Mouse (Mus musculus): ENCODE results near the gene Foxk1. TPM values are rescaled to one million over a fixed set of nuclear protein-coding genes. Genes with fewer than 3 reads are reported as not detected.

Foxk1 gene
- total RNA-seq, 4 experiments from 2014 or later = 11.8 to 16.0 (median 14.2) TPM

GRCm38 (mm10) chr5:142443514-142443913 is 42.2 kb downstream of the Foxk1 start:
- DNase-seq (ENCODE audit: low spot score) = no peak

- DNase-seq (ENCODE audit: low spot score) = no peak
Observed at GRCm38 (mm10) chr5:142443994-142444393, 42.7 kb downstream of the Foxk1 start.

GRCm38 (mm10) chr5:142444791-142445531 is 43.7 kb downstream of the Foxk1 start:
- DNase-seq (ENCODE audit: low spot score) = no peak

- no peak for DNase-seq (ENCODE audit: low spot score)
Observed at GRCm38 (mm10) chr5:142445709-142446108, 44.4 kb downstream of the Foxk1 start.

- DNase-seq (ENCODE audit: low spot score) = peak; percentile 89
Observed at GRCm38 (mm10) chr5:142448076-142448475, 46.8 kb downstream of the Foxk1 start.

- DNase-seq (ENCODE audit: low spot score) = no peak
Observed at GRCm38 (mm10) chr5:142448623-142449022, 47.3 kb downstream of the Foxk1 start.

GRCm38 (mm10) chr5:142450846-142451245 is 49.5 kb downstream of the Foxk1 start:
- DNase-seq (ENCODE audit: low spot score) = no peak

GRCm38 (mm10) chr5:142451759-142452158 is 50.5 kb downstream of the Foxk1 start:
- no peak for DNase-seq (ENCODE audit: low spot score)

- no peak for DNase-seq (ENCODE audit: low spot score)
Observed at GRCm38 (mm10) chr5:142453742-142454141, 52.4 kb downstream of the Foxk1 start.

- DNase-seq (ENCODE audit: low spot score) = no peak
Observed at GRCm38 (mm10) chr5:142456318-142456717, 55.0 kb downstream of the Foxk1 start.

GRCm38 (mm10) chr5:142457345-142457744 is 56.0 kb downstream of the Foxk1 start:
- no peak for DNase-seq (ENCODE audit: low spot score)

- no peak for DNase-seq (ENCODE audit: low spot score)
Observed at GRCm38 (mm10) chr5:142458791-142459557, 57.7 kb downstream of the Foxk1 start.

- DNase-seq (ENCODE audit: low spot score) = no peak
Observed at GRCm38 (mm10) chr5:142459834-142460233, 58.5 kb downstream of the Foxk1 start.

GRCm38 (mm10) chr5:142461942-142462640 is 60.8 kb downstream of the Foxk1 start:
- DNase-seq (ENCODE audit: low spot score) = no peak

- DNase-seq (ENCODE audit: low spot score) = no peak
Observed at GRCm38 (mm10) chr5:142462641-142462948, 61.3 kb downstream of the Foxk1 start.

- no peak for DNase-seq (ENCODE audit: low spot score)
Observed at GRCm38 (mm10) chr5:142463011-142463410, 61.7 kb downstream of the Foxk1 start.

- DNase-seq (ENCODE audit: low spot score) = peak; percentile 93
Observed at GRCm38 (mm10) chr5:142463461-142464454, 62.5 kb downstream of the Foxk1 start, which contains the start of gene Ap5z1. Gene Ap5z1, plus strand, starts transcription at chr5:142463944.

GRCm38 (mm10) chr5:142468375-142468774 is 67.1 kb downstream of the Foxk1 start:
- no peak for DNase-seq (ENCODE audit: low spot score)

- no peak for DNase-seq (ENCODE audit: low spot score)
Observed at GRCm38 (mm10) chr5:142469796-142470195, 68.5 kb downstream of the Foxk1 start.

- no peak for DNase-seq (ENCODE audit: low spot score)
Observed at GRCm38 (mm10) chr5:142473696-142474095, 72.4 kb downstream of the Foxk1 start.

GRCm38 (mm10) chr5:142475669-142476068 is 74.4 kb downstream of the Foxk1 start:
- DNase-seq (ENCODE audit: low spot score) = no peak

Data from heart, adult 8-10 months (tissue).